Mouse (Mus musculus) liver, adult 2 months (tissue): ENCODE results near the gene Hao1. TPM values are rescaled to one million over a fixed set of nuclear protein-coding genes. Genes with fewer than 3 reads are reported as not detected.

Experiments used
- DNase-seq: peaks from one replicate; pipeline ENCODE4 v3.0.0-alpha.2; 2011; ENCODE audit warnings: low read depth, low spot score; ENCODE audit errors: extremely low read depth
- H3K27ac ChIP-seq: fragments of 200-500 bp; replicated peaks from 2 replicates; pipeline ENCODE4 v1.5.1; 2012; ENCODE audit warnings: low read depth, mild to moderate bottlenecking, control low read depth, inconsistent platforms, low read length; ENCODE audit not compliant: insufficient read depth
- H3K27me3 ChIP-seq: fragments of 200-500 bp; 2 replicates; pipeline ENCODE4 v1.6.1; 2012; ENCODE audit warnings: mild to moderate bottlenecking, moderate library complexity, low read length, inconsistent platforms; ENCODE audit not compliant: control insufficient read depth, insufficient read depth
- H3K36me3 ChIP-seq: fragments of 200-500 bp; 2 replicates; pipeline ENCODE4 v1.6.1; 2012; ENCODE audit warnings: low read length, inconsistent platforms; ENCODE audit not compliant: control insufficient read depth, insufficient read depth
- H3K4me1 ChIP-seq: fragments of 200-500 bp; 2 replicates; pipeline ENCODE4 v1.6.1; 2011; ENCODE audit warnings: low read length; ENCODE audit not compliant: control insufficient read depth, insufficient read depth
- H3K4me3 ChIP-seq: fragments of 200-500 bp; 2 replicates; pipeline ENCODE4 v1.5.1; 2011; ENCODE audit warnings: low read depth, mild to moderate bottlenecking, control low read depth, low read length, moderate library complexity; ENCODE audit not compliant: insufficient read depth
- H3K79me2 ChIP-seq: fragments of 200-500 bp; 2 replicates; pipeline ENCODE4 v1.6.1; 2012; ENCODE audit warnings: inconsistent platforms, mild to moderate bottlenecking, low read length, moderate library complexity; ENCODE audit not compliant: control insufficient read depth, insufficient read depth
- H3K9ac ChIP-seq: fragments of 200-500 bp; 2 replicates; pipeline ENCODE4 v1.6.1; 2012; ENCODE audit warnings: low read depth, mild to moderate bottlenecking, control low read depth, inconsistent platforms, low read length
- CTCF ChIP-seq: fragments of 200-500 bp; IDR thresholded peaks from 2 replicates; pipeline ENCODE4 v1.5.1; 2011; ENCODE audit warnings: low read depth, low read length, control low read depth
- POLR2A ChIP-seq: fragments of 200-500 bp; IDR thresholded peaks from 2 replicates; pipeline ENCODE4 v1.6.1; 2011; ENCODE audit warnings: low read length, control low read depth; ENCODE audit not compliant: insufficient read depth; ENCODE audit errors: extremely low read depth
- WGBS: fragments of 180-500 bp; shearing (Covaris S2); methylation state at CpG from one replicate; pipeline ENCODE4 v1.1.7; 2018; 5-methylcytosine and 5-hydroxymethylcytosine counted together
- polyA plus RNA-seq: library from polyadenylated mRNA; depleted of rRNA; stranded (reverse); fragments of >200 nt; gene quantifications from 2 replicates; pipeline ENCODE4 v1.2.3, GENCODE M21; 2012; rRNA removed
- total RNA-seq: library from RNA; depleted of rRNA; stranded (reverse); fragments of >200 nt; gene quantifications from 2 replicates; pipeline ENCODE4 v1.2.3, GENCODE M21; 2014; rRNA removed

The Hao1 gene
- total and polyA plus RNA-seq, 2 experiments = 45.1 to 201 TPM

DNA sequence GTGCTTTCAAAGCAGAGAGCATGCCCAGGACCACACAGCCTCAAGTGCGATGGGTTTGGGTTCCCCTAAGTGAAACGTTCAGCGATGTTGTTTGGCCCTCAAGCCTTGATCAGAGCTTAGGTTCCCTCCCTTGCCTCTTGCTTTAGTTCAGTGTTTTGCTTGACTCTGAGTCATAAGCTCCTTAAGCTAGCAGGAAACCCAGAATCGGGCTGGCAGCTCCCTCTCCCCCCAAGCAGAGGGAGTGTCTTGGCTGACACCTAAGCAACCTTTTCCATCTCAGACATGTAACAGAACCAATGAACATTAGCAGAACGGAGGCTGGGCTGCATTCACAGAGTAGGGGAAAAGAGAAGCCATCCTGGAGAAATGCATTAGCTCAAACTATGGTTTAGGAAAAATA, 93.3 kb downstream of the Hao1 start:
- Histone ChIP-seq H3K79me2 (no peaks in the 10 kb centered on the region), H3K4me3 (no peak overlapping the region), H3K36me3 (no peaks in the 10 kb centered on the region), H3K27me3 (no peaks in the 10 kb centered on the region), H3K9ac (no peak overlapping the region), H3K27ac (no peak overlapping the region), H3K4me1 (no peaks in the 10 kb centered on the region; the same call in 1 of the 2 replicates)
- no peak for DNase-seq
- 62% methylated on average over 5 of the region's 5 CpGs for WGBS
- TF ChIP-seq CTCF = no peak
- no peak for TF ChIP-seq POLR2A

DNA sequence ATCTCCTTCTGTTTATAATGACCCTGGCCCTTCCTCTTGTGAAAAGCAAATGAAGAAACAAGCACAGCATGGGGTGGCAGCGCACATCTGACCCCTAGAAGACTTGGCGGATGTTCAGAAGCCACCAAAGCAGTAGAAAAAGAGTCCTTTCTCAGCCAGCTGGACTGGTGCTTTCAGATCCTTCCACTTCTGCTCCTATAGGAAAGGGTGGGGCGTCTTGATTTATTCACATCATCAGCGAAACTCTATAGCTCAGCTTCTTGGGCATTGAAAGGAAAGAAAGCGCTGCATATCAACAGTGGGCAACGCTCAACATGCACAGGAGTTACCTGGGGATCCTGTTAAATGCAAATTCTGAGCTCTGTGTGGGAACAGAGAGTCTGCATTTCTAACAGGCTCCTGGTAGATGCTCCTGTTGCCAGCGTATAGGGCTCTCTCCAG, 98.1 kb downstream of the Hao1 start:
- H3K9ac ChIP-seq = no peak overlapping the region
- H3K79me2 ChIP-seq = no peaks in the 10 kb centered on the region
- H3K36me3 ChIP-seq = no peaks in the 10 kb centered on the region
- H3K4me3 ChIP-seq = no peak overlapping the region
- DNase-seq = peak; percentile 23
- 32% methylated on average over 7 of the region's 7 CpGs for WGBS
- TF ChIP-seq CTCF (no peak), POLR2A (no peak)
- H3K27ac ChIP-seq = no peak overlapping the region
- H3K4me1 ChIP-seq = no peaks in the 10 kb centered on the region; the same call in 1 of the 2 replicates
- H3K27me3 ChIP-seq = no peaks in the 10 kb centered on the region

DNA sequence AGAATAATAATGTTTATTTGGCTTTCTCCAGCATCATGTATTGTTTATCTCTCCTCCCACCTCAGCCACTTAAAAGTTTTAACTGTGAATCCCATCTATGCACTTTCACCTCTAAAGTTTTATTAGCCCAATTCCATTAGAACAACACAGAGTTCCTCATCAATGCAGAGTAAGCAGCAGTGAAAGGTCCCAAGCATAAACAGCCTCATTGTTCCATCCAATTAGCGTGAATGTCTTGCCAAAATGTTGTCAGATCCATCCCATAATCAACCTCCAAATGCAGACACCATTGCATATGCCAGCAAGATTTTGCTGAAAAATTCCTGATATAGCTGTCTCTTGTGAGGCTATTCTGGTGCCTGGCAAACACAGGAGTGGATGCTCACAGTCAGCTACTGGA, 101.4 kb downstream of the Hao1 start:
- Histone ChIP-seq H3K27ac (no peak overlapping the region), H3K9ac (no peak overlapping the region), H3K4me3 (no peak overlapping the region), H3K79me2 (no peaks in the 10 kb centered on the region), H3K36me3 (no peaks in the 10 kb centered on the region), H3K27me3 (no peaks in the 10 kb centered on the region), H3K4me1 (no peaks in the 10 kb centered on the region)
- WGBS = 71% methylated on average over 1 of the region's 1 CpGs
- TF ChIP-seq POLR2A (no peak), CTCF (no peak)
- no peak for DNase-seq

DNA sequence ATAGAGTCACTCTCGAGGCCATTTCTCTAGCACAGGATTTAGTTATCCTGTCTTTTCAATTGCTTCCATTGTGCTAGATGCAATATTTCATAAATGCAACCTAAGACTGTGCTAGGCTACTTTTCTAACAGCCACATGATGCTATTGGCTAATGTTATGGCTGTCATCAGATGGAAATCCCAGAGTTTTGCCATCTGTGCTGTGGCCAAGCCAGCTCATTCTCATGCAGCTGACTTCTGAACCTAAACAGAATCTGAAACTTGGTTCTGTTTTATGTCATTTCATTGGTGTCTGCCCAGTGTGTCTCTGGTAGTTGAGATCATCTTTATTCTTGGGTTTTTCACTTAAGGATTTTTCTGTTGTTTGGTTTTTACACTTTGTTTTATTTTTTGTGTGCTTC, 103.2 kb downstream of the Hao1 start:
- H3K27ac ChIP-seq = no peak overlapping the region
- DNase-seq = no peak
- H3K36me3 ChIP-seq = no peaks in the 10 kb centered on the region
- H3K9ac ChIP-seq = no peak overlapping the region
- no peaks in the 10 kb centered on the region for H3K27me3 ChIP-seq
- no peak overlapping the region for H3K4me3 ChIP-seq
- H3K79me2 ChIP-seq = no peaks in the 10 kb centered on the region
- no peaks in the 10 kb centered on the region for H3K4me1 ChIP-seq
- 51% methylated on average over 1 of the region's 1 CpGs for WGBS
- no peak for TF ChIP-seq POLR2A
- no peak for TF ChIP-seq CTCF

Other genes starting within 250 kb of the Hao1 start
- 11.2 and 11.9 TPM in 2 replicates for gene Tmx4, start 89.8 kb upstream of the Hao1 start, total RNA-seq
- 3.0 and 3.1 TPM in 2 replicates for gene Tmx4, start 89.8 kb upstream of the Hao1 start, polyA plus RNA-seq
- gene Plcb1, start 231.7 kb upstream of the Hao1 start, total RNA-seq = 15.4 and 17.7 TPM in 2 replicates
- gene Plcb1, start 231.7 kb upstream of the Hao1 start, polyA plus RNA-seq = 0.88 and 0.95 TPM in 2 replicates